Mouse (Mus musculus) forebrain, embryonic 14.5 days (tissue): ENCODE results near the gene Gm13276. TPM values are rescaled to one million over a fixed set of nuclear protein-coding genes. Genes with fewer than 3 reads are reported as not detected.
"Not testable (repeated sequence)": the region's sequence is repeated elsewhere in the genome, so short reads cannot be mapped to it uniquely, and the experiment has no call there.

Source experiments
- ATAC-seq: fragments of 200-750 bp; cut with Nextera tagmentation; 2 replicates; pipeline ENCODE4 v1.8.0; 2017; ENCODE audit warnings: mild to moderate bottlenecking, moderate library complexity
- DNase-seq: peaks from one replicate; pipeline ENCODE4 v3.0.0-alpha.2; 2015; ENCODE audit warnings: low spot score
- H3K27ac ChIP-seq: fragments of 300-500 bp; sonication (generic); 2 replicates; pipeline ENCODE4 v1.5.1; 2014; ENCODE audit warnings: low read depth, mild to moderate bottlenecking, control low read depth, low read length, moderate library complexity
- H3K27me3 ChIP-seq: fragments of 300-500 bp; sonication (generic); replicated peaks from 2 replicates; pipeline ENCODE4 v1.6.1; 2014; ENCODE audit warnings: low read length, control low read depth, mixed read lengths; ENCODE audit not compliant: control insufficient read depth, insufficient read depth
- H3K36me3 ChIP-seq: fragments of 300-500 bp; sonication (generic); 2 replicates; pipeline ENCODE4 v1.6.1; 2014; ENCODE audit warnings: low read length, control low read depth; ENCODE audit not compliant: control insufficient read depth, insufficient read depth
- H3K4me1 ChIP-seq: fragments of 300-500 bp; sonication (generic); 2 replicates; pipeline ENCODE4 v1.6.1; 2014; ENCODE audit warnings: antibody characterized with exemption, low read length, control low read depth; ENCODE audit not compliant: control insufficient read depth, insufficient read depth
- H3K4me2 ChIP-seq: fragments of 300-500 bp; sonication (generic); 2 replicates; pipeline ENCODE4 v1.6.1; 2014; ENCODE audit warnings: mild to moderate bottlenecking, control low read depth, low read length
- H3K4me3 ChIP-seq: fragments of 300-500 bp; sonication (generic); 2 replicates; pipeline ENCODE4 v1.5.1; 2014; ENCODE audit warnings: low read depth, low read length, control low read depth
- H3K9ac ChIP-seq: fragments of 300-500 bp; sonication (generic); 2 replicates; pipeline ENCODE4 v1.6.1; 2014; ENCODE audit warnings: mild to moderate bottlenecking, low read length, control low read depth, moderate library complexity
- H3K9me3 ChIP-seq: fragments of 300-500 bp; sonication (generic); replicated peaks from 2 replicates; pipeline ENCODE4 v1.6.1; 2016; ENCODE audit warnings: low read length, control low read depth, mixed read lengths; ENCODE audit not compliant: control insufficient read depth
- WGBS: fragments of 180-500 bp; shearing (Covaris S2); extraction: QIAGEN DNeasy Blood & Tissue Kit; methylation state at CpG from one replicate; pipeline ENCODE4 v1.1.7; 2014; 5-methylcytosine and 5-hydroxymethylcytosine counted together
- polyA plus RNA-seq: library from polyadenylated mRNA; unstranded; fragments of >200 nt; fragmentation: Nextera tagmentation; extraction: Ambion mirVana; gene quantifications from 2 replicates; pipeline ENCODE4 v1.2.1, GENCODE M21; 2014

The Gm13276 gene
- not detected in 2 replicates for polyA plus RNA-seq

DNA sequence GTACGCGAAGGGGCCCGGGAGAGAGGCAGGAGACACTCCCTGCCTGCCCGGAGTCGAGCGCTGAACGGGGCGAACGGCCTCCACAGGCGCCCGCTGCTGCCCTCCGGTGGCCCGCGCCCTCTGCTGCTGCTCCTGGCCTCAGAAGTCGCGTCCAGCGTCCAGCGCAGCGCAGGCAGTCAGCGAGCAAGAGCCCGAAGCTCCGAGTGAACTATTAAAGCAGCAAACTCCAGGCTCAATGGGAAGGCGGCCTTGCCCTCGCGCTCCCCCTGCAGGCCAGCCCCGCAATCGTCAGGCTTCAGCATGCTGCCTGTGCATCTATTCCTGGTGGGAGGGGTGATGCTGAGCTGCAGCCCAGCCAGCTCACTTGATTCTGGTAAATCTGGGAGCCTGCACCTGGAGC, at the start of gene Gm13276:
Gene Gm13276 (plus strand): TSS at position 301 of the 400 bp plus-strand sequence.
- H3K4me3 ChIP-seq, H3K9ac ChIP-seq, H3K4me1 ChIP-seq, H3K36me3 ChIP-seq, H3K27me3 ChIP-seq, H3K4me2 ChIP-seq, H3K9me3 ChIP-seq, H3K27ac ChIP-seq, DNase-seq, ATAC-seq: not testable (repeated sequence)
- WGBS: no CpG with 5 or more reads among the region's 27 CpGs

DNA sequence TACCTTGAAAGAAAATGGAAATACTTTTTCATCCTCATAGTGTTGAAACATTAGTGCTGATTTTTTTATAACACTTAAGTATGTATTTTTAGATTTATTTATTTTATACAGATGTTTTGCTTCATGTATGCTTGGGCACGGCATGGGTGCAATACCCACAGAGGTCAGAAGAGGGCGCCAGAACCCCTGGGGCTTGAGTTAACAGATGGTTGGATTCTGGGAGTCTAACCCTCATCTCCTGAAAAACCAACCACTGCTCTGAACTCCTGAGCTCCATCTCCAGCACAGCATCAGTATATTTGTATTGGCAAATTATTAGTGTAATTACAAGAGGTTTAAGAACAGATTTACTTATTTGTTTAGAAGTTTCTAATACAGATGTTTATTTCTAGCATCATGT, 47.0 kb upstream of the Gm13276 start:
- Histone ChIP-seq H3K36me3 (no peaks in the 10 kb centered on the region), H3K27me3 (no peaks in the 10 kb centered on the region), H3K9me3 (no peaks in the 10 kb centered on the region), H3K9ac (no peak overlapping the region), H3K4me1 (no peaks in the 10 kb centered on the region), H3K4me3 (no peak overlapping the region), H3K27ac (no peak overlapping the region), H3K4me2 (no peak overlapping the region)
- DNase-seq (peak; percentile 74), ATAC-seq (no peak; the same call in 1 of the 2 replicates)
- WGBS: 1% methylated on average over 2 of the region's 2 CpGs

DNA sequence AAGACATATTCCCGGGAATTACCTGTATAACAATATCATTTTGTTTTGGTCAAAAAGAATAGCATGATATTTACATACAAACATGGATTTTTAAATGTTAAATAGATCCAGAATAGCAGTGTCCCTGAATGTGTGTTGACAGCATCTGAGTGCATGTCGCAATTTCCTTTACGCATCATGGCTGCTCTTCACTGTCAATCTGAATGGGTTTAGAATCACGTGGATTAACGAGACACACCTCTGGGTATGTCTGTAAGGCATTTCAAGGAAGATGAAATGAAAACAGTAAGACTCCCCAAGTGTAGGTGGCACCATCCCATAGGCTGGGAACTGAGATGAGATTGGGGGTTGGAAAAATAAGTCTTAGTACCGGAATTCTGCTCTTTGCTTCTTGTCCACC, 46.5 kb upstream of the Gm13276 start:
- no peak overlapping the region for H3K4me2 ChIP-seq
- H3K27me3 ChIP-seq: no peaks in the 10 kb centered on the region
- no peak overlapping the region for H3K9ac ChIP-seq
- H3K4me3 ChIP-seq: no peak overlapping the region
- no peaks in the 10 kb centered on the region for H3K36me3 ChIP-seq
- H3K27ac ChIP-seq: no peak overlapping the region
- 90% methylated on average over 6 of the region's 6 CpGs for WGBS
- no peak for ATAC-seq
- H3K4me1 ChIP-seq: no peaks in the 10 kb centered on the region
- H3K9me3 ChIP-seq: no peaks in the 10 kb centered on the region
- no peak for DNase-seq

DNA sequence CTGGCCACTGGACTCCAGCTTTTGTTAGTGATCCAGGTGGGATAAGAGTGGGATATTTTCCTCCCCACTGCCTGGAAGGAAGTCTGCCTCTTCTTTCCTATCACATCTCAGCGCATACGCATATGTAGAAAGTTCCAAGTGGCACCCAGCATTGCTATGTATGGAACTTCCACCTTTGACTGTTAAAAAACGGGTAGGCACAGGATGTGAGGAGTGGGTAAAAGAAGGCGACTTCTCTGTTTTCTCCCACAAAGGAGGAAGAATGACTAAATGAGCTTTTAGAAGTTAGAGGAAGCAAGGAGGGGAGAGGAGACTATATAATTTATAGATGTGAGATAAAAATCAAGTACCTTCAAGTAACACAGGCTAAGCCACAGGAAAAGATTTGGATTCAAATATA, 44.1 kb upstream of the Gm13276 start:
- no peak overlapping the region for H3K27ac ChIP-seq
- ATAC-seq: no peak
- DNase-seq: no peak
- 96% methylated on average over 4 of the region's 4 CpGs for WGBS
- H3K4me3 ChIP-seq: no peak overlapping the region
- H3K4me1 ChIP-seq: no peaks in the 10 kb centered on the region
- no peak overlapping the region for H3K9ac ChIP-seq
- H3K27me3 ChIP-seq: no peaks in the 10 kb centered on the region
- no peaks in the 10 kb centered on the region for H3K36me3 ChIP-seq
- no peaks in the 10 kb centered on the region for H3K9me3 ChIP-seq
- H3K4me2 ChIP-seq: no peak overlapping the region

DNA sequence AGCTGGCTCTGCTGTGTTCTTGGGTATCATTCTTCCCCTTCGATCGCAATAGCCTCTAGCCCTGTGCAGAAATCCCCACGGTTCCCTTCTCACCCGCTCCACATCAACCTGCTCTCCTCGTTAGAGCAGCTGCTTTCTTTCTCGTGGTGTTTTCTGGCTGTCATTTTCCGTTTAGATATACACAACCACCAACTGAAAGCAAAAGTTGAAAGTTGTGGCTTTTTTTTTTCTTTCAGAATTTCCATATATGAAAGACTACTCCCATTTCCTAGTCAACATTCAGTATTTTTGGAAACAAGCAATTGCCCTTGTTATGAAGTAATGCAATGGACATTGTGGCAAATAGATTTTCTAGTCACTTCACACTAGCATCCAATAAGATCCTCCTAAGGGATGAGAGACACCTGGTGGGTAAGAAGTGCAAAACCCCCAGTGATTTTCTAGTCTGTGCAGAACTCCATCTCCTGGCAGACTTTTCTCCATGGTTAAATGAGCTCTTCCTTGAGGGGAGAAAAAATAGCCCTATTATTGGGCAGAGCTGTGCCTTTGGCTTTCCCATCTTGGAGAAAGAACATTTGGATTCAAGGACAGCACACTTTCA, 42.6 kb upstream of the Gm13276 start:
- Histone ChIP-seq H3K27me3 (no peaks in the 10 kb centered on the region), H3K4me1 (no peaks in the 10 kb centered on the region), H3K9ac (no peak overlapping the region), H3K36me3 (no peaks in the 10 kb centered on the region), H3K27ac (no peak overlapping the region), H3K4me3 (no peak overlapping the region), H3K9me3 (no peaks in the 10 kb centered on the region), H3K4me2 (no peak overlapping the region)
- 63% methylated on average over 7 of the region's 7 CpGs for WGBS
- DNase-seq: no peak
- no peak for ATAC-seq

DNA sequence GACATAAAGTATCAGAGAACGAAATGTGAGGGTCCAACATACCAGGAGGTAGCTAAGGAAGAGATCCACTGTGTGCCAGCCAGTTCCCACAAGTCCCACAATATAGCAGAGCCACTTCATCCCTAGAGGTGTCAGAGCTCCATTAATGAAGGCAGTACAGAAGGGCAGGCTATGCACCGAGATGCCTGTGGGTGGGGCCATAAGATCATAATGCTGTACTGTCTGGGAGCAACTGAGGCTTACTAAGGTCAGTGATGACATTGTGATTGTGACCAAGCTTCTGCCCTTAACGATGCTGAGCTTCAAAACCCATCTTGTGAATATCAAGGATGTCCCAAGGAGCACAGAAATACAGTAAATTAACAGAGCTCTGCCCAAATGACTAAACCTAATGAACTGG, 41.3 kb upstream of the Gm13276 start:
- H3K27ac ChIP-seq: no peak overlapping the region
- no peaks in the 10 kb centered on the region for H3K9me3 ChIP-seq
- H3K9ac ChIP-seq: no peak overlapping the region
- WGBS: 63% methylated on average over 3 of the region's 3 CpGs
- ATAC-seq (no peak), DNase-seq (no peak)
- H3K36me3 ChIP-seq: no peaks in the 10 kb centered on the region
- H3K4me2 ChIP-seq: no peak overlapping the region
- no peaks in the 10 kb centered on the region for H3K4me1 ChIP-seq
- H3K27me3 ChIP-seq: no peaks in the 10 kb centered on the region
- H3K4me3 ChIP-seq: no peak overlapping the region

DNA sequence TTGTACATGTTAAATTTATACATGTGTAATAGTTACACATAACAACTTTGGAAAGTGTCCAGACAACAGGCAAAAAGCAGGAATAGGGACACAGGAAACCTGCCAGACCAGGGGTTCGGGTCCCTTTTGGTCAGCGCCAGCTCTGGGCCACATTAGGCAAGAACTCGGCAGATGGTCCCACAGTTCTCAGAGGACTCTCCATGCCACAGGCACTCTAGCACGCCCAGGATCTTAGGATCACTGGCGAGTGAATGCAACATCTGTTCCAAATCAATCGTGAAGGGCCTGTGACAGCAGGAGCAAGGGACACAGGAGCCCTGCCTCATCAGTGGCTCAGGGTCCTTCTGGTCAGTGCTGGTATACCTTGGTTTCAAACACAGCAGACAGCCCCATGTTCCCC, 35.6 kb upstream of the Gm13276 start:
- Histone ChIP-seq H3K4me3 (no peak overlapping the region), H3K9ac (no peak overlapping the region), H3K36me3 (no peaks in the 10 kb centered on the region), H3K27ac (no peak overlapping the region), H3K4me2 (no peak overlapping the region), H3K4me1 (no peaks in the 10 kb centered on the region), H3K9me3 (no peaks in the 10 kb centered on the region), H3K27me3 (no peaks in the 10 kb centered on the region)
- 77% methylated on average over 6 of the region's 6 CpGs for WGBS
- no peak for DNase-seq
- ATAC-seq: no peak

DNA sequence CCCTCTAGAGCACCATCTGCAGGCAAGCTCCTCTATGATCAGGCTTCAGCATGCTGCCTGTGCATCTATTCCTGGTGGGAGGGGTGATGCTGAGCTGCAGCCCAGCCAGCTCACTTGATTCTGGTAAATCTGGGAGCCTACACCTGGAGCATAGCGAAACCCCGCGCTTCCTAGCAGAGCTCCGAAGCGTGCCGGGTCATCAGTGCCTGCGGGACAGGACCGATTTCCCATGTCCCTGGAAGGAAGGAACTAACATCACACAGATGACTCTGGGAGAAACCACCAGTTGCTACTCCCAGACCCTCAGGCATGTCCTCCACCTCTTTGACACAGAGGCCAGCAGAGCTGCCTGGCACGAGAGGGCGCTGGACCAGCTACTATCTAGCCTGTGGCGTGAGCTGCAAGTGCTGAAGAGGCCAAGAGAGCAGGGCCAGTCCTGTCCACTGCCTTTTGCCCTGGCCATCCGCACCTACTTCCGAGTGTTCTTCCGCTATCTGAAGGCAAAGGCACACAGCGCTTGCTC, 30.6 kb upstream of the Gm13276 start, which contains the start of gene Gm13271:
Gene Gm13271 (plus strand): TSS at position 51 of the 523 bp plus-strand sequence.
- H3K27ac ChIP-seq, H3K4me2 ChIP-seq, ATAC-seq, DNase-seq, H3K9me3 ChIP-seq, H3K4me3 ChIP-seq, H3K36me3 ChIP-seq, H3K27me3 ChIP-seq, H3K4me1 ChIP-seq, H3K9ac ChIP-seq: not testable (repeated sequence)
- 87% methylated on average over 14 of the region's 15 CpGs for WGBS
